Mouse (Mus musculus): ENCODE measurements around the gene Srp68. TPM values are rescaled to one million over a fixed set of nuclear protein-coding genes. Genes with fewer than 3 reads are reported as not detected.

The Srp68 gene
- polyA plus RNA-seq, 1 experiment from 2014 or later: 66.4 TPM

DNA sequence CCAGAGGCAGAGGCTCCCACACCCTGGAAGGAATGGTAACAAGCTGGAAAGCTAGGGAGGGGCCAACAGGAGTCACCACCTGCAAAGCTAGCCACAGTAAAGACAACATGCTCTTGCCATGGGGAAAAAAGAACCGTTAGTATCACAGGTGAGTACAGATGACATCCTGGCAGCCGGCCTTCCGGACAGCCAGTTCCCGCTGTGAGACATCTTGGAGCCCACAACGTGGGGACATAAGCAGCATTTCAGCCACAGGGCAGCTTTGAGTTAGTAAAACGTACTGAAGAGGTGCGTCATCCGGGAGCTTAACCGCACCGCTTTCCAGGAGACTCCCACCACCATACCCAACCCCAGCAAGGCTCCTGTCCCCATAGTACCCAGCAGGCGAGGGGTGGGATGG lies 24.2 kb upstream of the Srp68 start:
- ATAC-seq: no peak
- 84% methylated on average over 11 of the region's 11 CpGs for WGBS (ENCODE audit: insufficient replicate concordance)
- Histone ChIP-seq H3K9ac (no peak overlapping the region), H3K4me3 (no peak overlapping the region), H3K4me1 (peaks cover 11% of the 10 kb centered on the region), H3K9me3 (replicated peaks) (no peaks in the 10 kb centered on the region), H3K27me3 (replicated peaks) (no peaks in the 10 kb centered on the region), H3K4me2 (no peak overlapping the region), H3K36me3 (peaks cover 81% of the 10 kb centered on the region), H3K27ac (no peak overlapping the region)

DNA sequence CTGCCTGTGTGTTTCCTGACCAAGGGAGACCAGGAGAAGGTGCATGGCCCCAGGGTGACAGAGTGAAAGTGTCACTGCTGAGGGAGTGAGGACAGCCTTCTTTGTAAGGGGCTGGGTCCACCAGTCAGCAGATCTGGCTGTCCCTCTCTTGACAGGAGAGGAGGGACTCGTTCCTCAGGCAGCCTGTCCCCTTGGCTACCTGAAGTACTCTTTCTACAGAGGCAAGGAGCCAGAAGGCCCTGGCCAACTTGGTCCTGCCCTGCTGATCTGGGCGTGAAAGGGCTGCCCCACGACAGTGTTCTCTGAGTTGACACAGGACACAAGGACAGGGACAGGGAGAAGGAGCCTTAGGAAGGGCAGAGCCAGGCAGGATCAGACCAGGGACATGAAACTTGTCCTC lies 23.0 kb upstream of the Srp68 start:
- Histone ChIP-seq H3K4me2 (no peak overlapping the region), H3K9me3 (replicated peaks) (no peaks in the 10 kb centered on the region), H3K27me3 (replicated peaks) (no peaks in the 10 kb centered on the region), H3K27ac (no peak overlapping the region), H3K9ac (no peak overlapping the region), H3K36me3 (peaks cover 80% of the 10 kb centered on the region), H3K4me1 (peaks cover 19% of the 10 kb centered on the region), H3K4me3 (no peak overlapping the region)
- 65% methylated on average over 3 of the region's 3 CpGs for WGBS (ENCODE audit: insufficient replicate concordance)
- ATAC-seq: no peak

DNA sequence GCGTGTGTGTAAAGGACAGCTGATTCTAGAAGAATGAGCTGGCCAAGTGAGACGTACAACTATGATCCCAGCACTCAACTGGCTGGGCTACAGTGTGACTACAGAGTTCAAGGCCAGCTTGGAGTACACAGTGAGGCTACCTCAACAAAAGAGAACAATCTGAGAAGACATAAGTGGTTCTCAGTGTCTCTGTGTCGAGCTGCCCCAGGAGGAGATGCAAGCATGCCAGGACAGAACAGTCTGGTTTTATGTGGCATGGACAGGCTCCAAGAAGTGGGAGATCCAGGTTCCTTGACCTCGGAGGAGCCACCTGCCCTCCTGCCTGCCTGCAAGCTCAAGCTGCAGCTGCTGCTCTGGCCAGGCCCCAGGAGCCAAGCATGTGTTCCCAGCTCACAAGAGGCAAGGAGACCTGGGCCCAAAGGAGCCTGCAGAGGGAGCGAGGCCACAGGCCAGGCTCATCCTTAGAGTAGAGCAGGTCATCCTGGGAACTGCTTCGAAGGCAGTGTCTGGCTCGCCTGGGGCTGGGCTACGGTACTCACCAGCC lies 22.2 kb upstream of the Srp68 start:
- Histone ChIP-seq H3K9me3 (replicated peaks) (no peaks in the 10 kb centered on the region), H3K9ac (no peak overlapping the region), H3K4me2 (no peak overlapping the region), H3K27ac (no peak overlapping the region), H3K27me3 (replicated peaks) (no peaks in the 10 kb centered on the region), H3K4me1 (peaks cover 19% of the 10 kb centered on the region), H3K4me3 (no peak overlapping the region), H3K36me3 (peaks cover 76% of the 10 kb centered on the region)
- ATAC-seq: no peak
- 82% methylated on average over 8 of the region's 8 CpGs for WGBS (ENCODE audit: insufficient replicate concordance)

DNA sequence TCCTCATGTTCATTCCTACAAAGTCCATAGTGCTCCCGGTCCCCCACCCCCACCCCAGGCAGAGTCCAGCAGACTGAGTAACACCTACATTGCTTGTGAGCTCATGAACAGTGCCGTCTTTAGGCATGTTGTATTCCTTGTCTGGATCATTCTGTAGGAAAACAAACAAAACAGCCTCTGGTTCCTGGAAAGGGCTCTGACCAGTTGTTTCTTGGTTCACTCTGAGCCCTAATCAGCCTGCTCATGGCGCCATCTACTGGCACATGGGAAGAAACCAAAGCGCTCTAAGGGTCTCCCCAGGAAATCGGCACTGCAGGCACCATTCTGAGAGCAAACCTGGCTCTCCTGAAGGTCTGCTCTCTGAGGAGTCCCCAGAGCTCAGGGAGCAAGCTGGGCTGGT lies 20.3 kb upstream of the Srp68 start:
- H3K27ac ChIP-seq: no peak overlapping the region
- no peaks in the 10 kb centered on the region for H3K9me3 ChIP-seq (replicated peaks)
- no peak overlapping the region for H3K9ac ChIP-seq
- no peak overlapping the region for H3K4me3 ChIP-seq
- no peaks in the 10 kb centered on the region for H3K27me3 ChIP-seq (replicated peaks)
- H3K36me3 ChIP-seq: peaks cover 71% of the 10 kb centered on the region
- 45% methylated on average over 5 of the region's 5 CpGs for WGBS (ENCODE audit: insufficient replicate concordance)
- ATAC-seq: no peak; the same call in 1 of the 2 replicates
- H3K4me2 ChIP-seq: no peak overlapping the region
- peaks cover 19% of the 10 kb centered on the region for H3K4me1 ChIP-seq

DNA sequence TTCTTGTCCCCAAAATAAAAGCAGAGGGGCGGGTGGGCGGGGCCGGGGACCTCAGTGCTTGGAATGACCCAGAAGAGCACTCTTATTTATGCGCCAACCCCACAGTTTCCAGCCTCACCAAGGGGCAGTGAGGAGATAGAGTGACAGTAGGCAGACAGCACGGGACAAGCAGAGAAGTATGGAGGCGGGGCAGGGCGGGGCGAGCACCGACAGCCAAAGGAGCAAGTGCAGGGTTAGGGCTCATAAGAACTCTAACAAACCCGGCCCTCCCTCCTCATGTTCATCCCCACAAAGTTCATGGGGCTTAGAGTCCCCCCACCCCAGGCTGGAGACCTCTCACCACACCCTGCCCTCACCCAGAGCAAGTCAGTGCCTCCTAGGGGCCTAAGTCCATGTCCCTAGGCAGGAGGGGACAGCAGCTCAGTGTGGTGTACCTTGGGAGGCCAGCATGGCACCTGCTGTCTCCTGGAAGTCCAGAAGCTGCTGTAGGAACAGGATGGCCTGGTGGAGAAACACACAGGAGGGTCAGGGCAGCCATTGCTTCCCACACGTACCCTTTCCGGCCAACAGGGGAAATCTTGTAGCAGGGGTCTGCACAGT lies 19.6 kb upstream of the Srp68 start:
- H3K36me3 ChIP-seq: peaks cover 71% of the 10 kb centered on the region
- no peaks in the 10 kb centered on the region for H3K9me3 ChIP-seq (replicated peaks)
- 0 out of 2 replicates have a peak overlapping the region, but pooled peaks have one; percentile 6 for H3K9ac ChIP-seq
- H3K27me3 ChIP-seq (replicated peaks): no peaks in the 10 kb centered on the region
- ATAC-seq: no peak
- no peak overlapping the region for H3K4me2 ChIP-seq
- WGBS (ENCODE audit: insufficient replicate concordance): 70% methylated on average over 12 of the region's 12 CpGs
- no peak overlapping the region for H3K4me3 ChIP-seq
- H3K4me1 ChIP-seq: peaks cover 19% of the 10 kb centered on the region
- H3K27ac ChIP-seq: no peak overlapping the region

DNA sequence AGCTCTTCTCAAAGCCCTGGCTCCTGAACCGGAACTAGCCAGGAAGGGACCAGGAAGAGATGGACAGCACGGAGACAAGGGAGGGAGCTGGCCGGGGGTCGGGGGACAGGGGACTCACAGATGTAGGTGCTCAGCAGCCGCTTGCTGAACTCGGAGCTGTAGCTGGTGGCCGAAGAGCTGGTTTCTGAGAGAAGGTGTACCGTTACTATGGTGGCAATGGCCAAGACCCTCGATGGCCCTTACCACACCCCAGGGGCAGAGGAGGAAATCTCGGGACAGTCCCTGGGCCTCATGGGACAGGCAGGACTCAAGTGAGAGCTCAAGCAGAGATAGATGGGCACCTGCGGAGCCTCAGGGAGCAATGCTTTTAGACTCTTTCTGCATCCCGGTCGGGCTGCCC lies 18.4 kb upstream of the Srp68 start:
- 86% methylated on average over 13 of the region's 13 CpGs for WGBS (ENCODE audit: insufficient replicate concordance)
- H3K27ac ChIP-seq: no peak overlapping the region
- H3K4me2 ChIP-seq: no peak overlapping the region
- H3K9me3 ChIP-seq (replicated peaks): no peaks in the 10 kb centered on the region
- H3K27me3 ChIP-seq (replicated peaks): no peaks in the 10 kb centered on the region
- ATAC-seq: no peak
- H3K4me1 ChIP-seq: peaks cover 28% of the 10 kb centered on the region
- H3K4me3 ChIP-seq: no peak overlapping the region
- H3K9ac ChIP-seq: no peak overlapping the region
- peaks cover 76% of the 10 kb centered on the region for H3K36me3 ChIP-seq

DNA sequence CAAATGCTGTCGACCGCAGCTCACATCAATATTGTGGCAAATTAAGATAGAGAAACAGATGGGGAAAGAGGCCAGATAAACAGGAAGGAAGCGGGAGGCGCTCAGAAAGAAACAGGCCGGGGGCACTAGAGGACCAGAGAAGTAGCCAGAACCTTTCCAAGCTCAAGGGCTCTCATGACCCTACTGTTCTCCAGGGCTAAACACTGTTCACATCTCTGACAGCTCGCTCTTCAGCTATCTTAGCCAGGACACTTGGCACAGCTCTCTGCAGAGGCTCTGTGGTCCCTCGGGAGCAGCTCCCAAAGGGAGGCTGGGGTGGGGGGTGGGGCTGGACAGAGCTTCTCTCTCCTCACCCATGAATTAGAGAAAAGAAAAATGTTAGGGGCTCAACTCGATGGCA lies 16.5 kb upstream of the Srp68 start:
- Histone ChIP-seq H3K9ac (no peak overlapping the region), H3K36me3 (peaks cover 64% of the 10 kb centered on the region), H3K4me3 (no peak overlapping the region), H3K27ac (no peak overlapping the region), H3K9me3 (replicated peaks) (no peaks in the 10 kb centered on the region), H3K4me1 (peaks cover 33% of the 10 kb centered on the region), H3K27me3 (replicated peaks) (peaks cover 9% of the 10 kb centered on the region), H3K4me2 (no peak overlapping the region)
- 50% methylated on average over 8 of the region's 8 CpGs for WGBS (ENCODE audit: insufficient replicate concordance)
- ATAC-seq: no peak

DNA sequence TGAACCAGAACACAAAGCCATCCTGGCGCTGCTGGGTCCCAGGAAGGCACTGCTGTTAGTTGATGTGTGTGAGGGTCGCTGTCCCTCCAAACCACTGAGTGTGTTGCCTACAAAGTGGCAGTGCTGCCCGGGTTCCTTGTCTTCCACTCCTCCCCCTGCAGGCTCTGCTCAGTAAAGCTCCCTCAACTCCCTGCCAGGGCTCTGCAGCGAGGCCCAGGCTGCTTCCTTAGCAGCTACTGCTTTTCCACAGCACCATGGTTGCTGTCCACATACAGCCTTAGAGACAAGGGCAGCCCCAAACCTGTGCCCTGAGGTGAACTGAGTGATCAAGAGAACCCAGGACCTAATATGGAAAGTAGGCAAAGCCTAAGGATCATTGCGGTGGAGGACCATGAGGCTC lies 13.3 kb upstream of the Srp68 start:
- Histone ChIP-seq H3K36me3 (peaks cover 42% of the 10 kb centered on the region), H3K4me3 (no peak overlapping the region), H3K9me3 (replicated peaks) (peaks cover 4% of the 10 kb centered on the region; the same call in 1 of the 2 replicates), H3K4me1 (peaks cover 14% of the 10 kb centered on the region), H3K27ac (no peak overlapping the region), H3K9ac (no peak overlapping the region), H3K4me2 (no peak overlapping the region), H3K27me3 (replicated peaks) (peaks cover 41% of the 10 kb centered on the region)
- ATAC-seq: no peak
- WGBS (ENCODE audit: insufficient replicate concordance): 71% methylated on average over 5 of the region's 5 CpGs

DNA sequence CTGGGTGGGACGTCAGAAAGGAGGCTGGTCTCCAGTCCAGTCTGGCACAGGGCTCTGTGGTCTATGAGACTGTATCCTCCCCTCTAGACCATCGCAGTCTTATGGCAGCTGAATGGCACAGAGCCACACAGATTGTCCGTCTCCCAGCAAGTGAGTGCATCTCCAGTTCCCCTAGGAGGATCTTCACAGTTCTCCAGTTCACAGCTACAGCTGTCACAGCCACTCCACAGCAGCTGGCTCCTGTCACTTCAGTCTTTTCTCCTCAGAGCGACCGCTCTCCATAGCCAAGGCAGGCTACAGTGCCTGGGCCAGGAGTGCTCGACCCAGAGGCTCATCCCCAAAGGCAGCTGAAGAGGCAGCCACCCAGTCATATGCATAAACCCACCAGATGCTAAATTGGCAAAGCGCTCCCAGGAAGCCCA lies 11.8 kb upstream of the Srp68 start:
- peaks cover 4% of the 10 kb centered on the region; the same call in 1 of the 2 replicates for H3K9me3 ChIP-seq (replicated peaks)
- H3K27me3 ChIP-seq (replicated peaks): peaks cover 57% of the 10 kb centered on the region
- WGBS (ENCODE audit: insufficient replicate concordance): 61% methylated on average over 7 of the region's 7 CpGs
- ATAC-seq: no peak
- peaks cover 30% of the 10 kb centered on the region for H3K36me3 ChIP-seq
- H3K9ac ChIP-seq: no peak overlapping the region
- H3K4me1 ChIP-seq: peaks cover 22% of the 10 kb centered on the region
- H3K4me2 ChIP-seq: no peak overlapping the region
- H3K27ac ChIP-seq: no peak overlapping the region
- H3K4me3 ChIP-seq: no peak overlapping the region

DNA sequence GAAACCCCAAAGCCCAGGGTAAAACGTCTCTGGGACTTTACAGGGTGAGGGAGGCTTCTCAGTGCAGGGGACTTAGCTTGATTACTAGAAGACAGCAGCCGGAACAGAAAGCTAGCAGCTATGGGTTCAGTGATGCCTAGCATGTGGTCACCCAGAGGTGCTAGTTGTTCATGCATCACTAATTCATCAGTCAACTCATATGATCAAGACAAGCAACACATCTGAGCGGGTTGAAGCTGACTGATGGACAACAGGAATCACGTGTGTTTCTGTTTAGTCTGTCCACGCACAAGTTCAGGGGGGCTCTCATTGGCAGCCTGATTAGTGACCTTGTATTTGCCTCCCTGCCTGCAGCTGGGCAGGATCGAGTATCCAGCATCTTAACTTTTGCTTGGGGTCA lies 10.0 kb upstream of the Srp68 start:
- H3K27me3 ChIP-seq (replicated peaks): peaks cover 71% of the 10 kb centered on the region
- peaks cover 18% of the 10 kb centered on the region for H3K36me3 ChIP-seq
- H3K27ac ChIP-seq: no peak overlapping the region
- H3K4me2 ChIP-seq: no peak overlapping the region
- H3K9ac ChIP-seq: no peak overlapping the region
- WGBS (ENCODE audit: insufficient replicate concordance): 50% methylated on average over 6 of the region's 6 CpGs
- H3K4me3 ChIP-seq: no peak overlapping the region
- peaks cover 4% of the 10 kb centered on the region; the same call in 1 of the 2 replicates for H3K9me3 ChIP-seq (replicated peaks)
- H3K4me1 ChIP-seq: peaks cover 22% of the 10 kb centered on the region
- ATAC-seq: no peak

DNA sequence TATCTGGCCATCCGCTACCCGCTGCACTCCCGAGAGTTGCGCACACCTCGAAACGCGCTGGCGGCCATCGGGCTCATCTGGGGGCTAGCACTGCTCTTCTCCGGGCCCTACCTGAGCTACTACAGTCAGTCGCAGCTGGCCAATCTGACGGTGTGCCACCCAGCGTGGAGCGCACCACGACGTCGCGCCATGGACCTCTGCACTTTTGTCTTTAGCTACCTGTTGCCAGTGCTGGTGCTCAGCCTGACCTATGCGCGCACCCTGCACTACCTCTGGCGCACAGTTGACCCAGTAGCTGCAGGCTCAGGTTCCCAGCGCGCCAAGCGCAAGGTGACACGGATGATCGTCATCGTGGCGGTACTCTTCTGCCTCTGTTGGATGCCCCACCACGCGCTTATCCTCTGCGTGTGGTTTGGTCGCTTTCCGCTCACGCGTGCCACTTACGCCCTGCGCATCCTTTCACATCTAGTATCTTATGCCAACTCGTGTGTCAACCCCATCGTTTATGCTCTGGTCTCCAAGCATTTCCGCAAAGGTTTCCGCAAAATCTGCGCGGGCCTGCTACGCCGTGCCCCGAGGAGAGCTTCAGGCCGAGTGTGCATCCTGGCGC lies 9.0 kb upstream of the Srp68 start:
- no peak overlapping the region for H3K4me3 ChIP-seq
- ATAC-seq: no peak
- no peak overlapping the region for H3K27ac ChIP-seq
- H3K9me3 ChIP-seq (replicated peaks): peaks cover 4% of the 10 kb centered on the region; the same call in 1 of the 2 replicates
- H3K4me2 ChIP-seq: no peak overlapping the region
- WGBS (ENCODE audit: insufficient replicate concordance): 11% methylated on average over 48 of the region's 48 CpGs
- H3K27me3 ChIP-seq (replicated peaks): peaks cover 74% of the 10 kb centered on the region
- no peak overlapping the region for H3K9ac ChIP-seq
- H3K4me1 ChIP-seq: peaks cover 16% of the 10 kb centered on the region
- peaks cover 8% of the 10 kb centered on the region; the same call in 1 of the 2 replicates for H3K36me3 ChIP-seq

DNA sequence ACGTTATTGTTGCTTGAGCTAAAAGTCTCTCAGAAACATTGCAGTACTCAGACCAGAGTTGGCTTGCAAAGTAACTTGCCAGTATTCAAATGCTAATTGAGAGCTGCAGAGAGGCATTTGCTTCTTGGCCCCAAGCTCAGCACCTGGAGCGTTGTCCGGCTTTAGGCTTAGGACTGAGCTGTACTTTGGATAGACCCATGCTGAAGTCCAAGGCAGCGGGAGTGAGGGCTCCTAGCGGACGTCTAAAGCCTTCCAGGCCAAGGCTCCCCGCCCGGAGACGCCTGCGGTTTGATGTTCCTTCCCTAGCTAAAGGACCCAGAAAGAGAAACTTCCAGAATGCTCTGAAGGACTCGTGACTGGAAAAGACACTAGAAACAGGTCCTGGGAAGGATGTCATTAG lies 8.1 kb upstream of the Srp68 start:
- WGBS (ENCODE audit: insufficient replicate concordance): 1% methylated on average over 11 of the region's 11 CpGs
- H3K4me3 ChIP-seq: no peak overlapping the region

More for the DNA sequence above, 8.1 kb upstream of the Srp68 start:
- Histone ChIP-seq H3K4me2 (no peak overlapping the region), H3K27ac (no peak overlapping the region), H3K4me1 (peaks cover 9% of the 10 kb centered on the region), H3K27me3 (replicated peaks) (peaks cover 74% of the 10 kb centered on the region), H3K36me3 (no peaks in the 10 kb centered on the region), H3K9me3 (replicated peaks) (peaks cover 4% of the 10 kb centered on the region; the same call in 1 of the 2 replicates), H3K9ac (no peak overlapping the region)
- ATAC-seq: no peak
